Mouse (Mus musculus) liver, postnatal 0 days (tissue): ENCODE data around the gene Wdtc1.

Source experiments
- CTCF ChIP-seq: sonication (generic); IDR thresholded peaks from 2 replicates; pipeline ENCODE4 v1.5.1; 2016; ENCODE audit warnings: antibody characterized with exemption, low read depth
- EP300 ChIP-seq: IDR thresholded peaks from 2 replicates; pipeline ENCODE4 v1.6.1; 2016; ENCODE audit warnings: antibody characterized with exemption, low read depth, mild to moderate bottlenecking

GRCm38 (mm10) chr4:133294084-133294483 is 59.2 kb downstream of the Wdtc1 start:
- no peak for TF ChIP-seq EP300
- no peak for TF ChIP-seq CTCF
